In the genomic region with DNA sequence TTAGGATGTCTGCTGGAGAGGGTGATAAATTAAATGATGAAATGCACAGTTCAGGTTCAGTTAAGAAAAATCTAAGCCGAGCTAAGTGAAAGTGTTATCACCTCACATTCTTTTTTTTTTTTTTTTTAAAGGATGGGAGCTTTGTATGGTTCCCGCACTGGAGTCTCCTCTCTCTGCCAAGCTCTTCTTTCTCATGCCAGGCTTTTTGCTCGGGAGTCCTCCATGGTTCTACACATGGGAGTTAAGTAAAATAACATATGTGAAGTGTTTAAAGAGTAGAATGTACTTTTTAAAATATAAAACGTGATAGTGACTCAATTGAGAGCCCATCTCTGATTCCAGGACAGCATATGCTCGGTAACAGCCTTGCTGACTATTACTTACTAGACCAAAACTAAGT, we compare ENCODE assay signal across 25 mouse cellular contexts.
"Had no signal": no experiment of that assay in that cellular context is flagged by ENCODE, and none has a peak within 500 bp of the region (broad histone marks: within the 10 kb centered on the region; RNA-seq: fewer than 3 reads in every experiment).

No protein-coding gene starts in this region.

- H3K36me3 ChIP-seq: embryonic facial prominence, embryonic 10.5 days; embryonic facial prominence, embryonic 12.5 days; embryonic facial prominence, embryonic 13.5 days; embryonic facial prominence, embryonic 15.5 days; forebrain, embryonic 10.5 days; forebrain, embryonic 15.5 days; heart, embryonic 10.5 days had no signal

- ATAC-seq: forebrain, embryonic 14.5 days; forebrain, embryonic 15.5 days had no signal

- H3K27me3 ChIP-seq: embryonic facial prominence, embryonic 12.5 days; embryonic facial prominence, embryonic 13.5 days; embryonic facial prominence, embryonic 15.5 days; forebrain, embryonic 15.5 days had no signal

- H3K9me3 ChIP-seq: embryonic facial prominence, embryonic 10.5 days; embryonic facial prominence, embryonic 12.5 days; embryonic facial prominence, embryonic 13.5 days; embryonic facial prominence, embryonic 15.5 days; forebrain, embryonic 10.5 days; forebrain, embryonic 15.5 days; heart, embryonic 10.5 days had no signal

- H3K4me1 ChIP-seq: embryonic facial prominence, embryonic 10.5 days; embryonic facial prominence, embryonic 12.5 days; embryonic facial prominence, embryonic 13.5 days; embryonic facial prominence, embryonic 15.5 days; forebrain, embryonic 10.5 days; heart, embryonic 10.5 days had no signal

- DNase-seq: cerebellum, adult 8-10 months; cerebellum, adult 9-10 months; cerebellum, adult 9-11 months; cerebellum, postnatal 10 days; cerebellum, postnatal 14 days; cerebellum, postnatal 25 days; cerebellum, postnatal 36 days; embryo, embryonic 11 days; gastrocnemius, adult 2 months; gastrocnemius, postnatal 10 days; gastrocnemius, postnatal 14 days; gastrocnemius, postnatal 25 days; gastrocnemius, postnatal 36 days; heart, adult 18-20 months; heart, adult 2 months had no signal

- H3K27ac ChIP-seq: embryonic facial prominence, embryonic 10.5 days; embryonic facial prominence, embryonic 12.5 days; embryonic facial prominence, embryonic 13.5 days; embryonic facial prominence, embryonic 15.5 days; forebrain, embryonic 10.5 days; forebrain, embryonic 15.5 days; gastrocnemius, adult 2 months; heart, adult 2 months; heart, embryonic 10.5 days had no signal

- H3K9ac ChIP-seq: embryonic facial prominence, embryonic 12.5 days; embryonic facial prominence, embryonic 13.5 days; embryonic facial prominence, embryonic 15.5 days; forebrain, embryonic 15.5 days had no signal

- H3K4me3 ChIP-seq: embryonic facial prominence, embryonic 10.5 days; embryonic facial prominence, embryonic 12.5 days; embryonic facial prominence, embryonic 13.5 days; embryonic facial prominence, embryonic 15.5 days; erythroblast, embryonic 14.5 days; forebrain, embryonic 10.5 days; forebrain, embryonic 15.5 days; gastrocnemius, adult 2 months; heart, adult 2 months; heart, embryonic 10.5 days had no signal

- H3K4me2 ChIP-seq: embryonic facial prominence, embryonic 12.5 days; embryonic facial prominence, embryonic 13.5 days; embryonic facial prominence, embryonic 15.5 days; forebrain, embryonic 15.5 days; heart, embryonic 11.5 days had no signal
